Mouse (Mus musculus): ENCODE measurements around the gene Itpr2.

- TF ChIP-seq CTCF (IDR thresholded peaks at IDR 0.05; ENCODE audit: borderline replicate concordance, insufficient read depth, low read depth, low read length) (no peak), POLR2A (IDR thresholded peaks at IDR 0.05; ENCODE audit: borderline replicate concordance, insufficient read depth, low read length) (no peak)
Measured at GRCm38 (mm10) chr6:146222403-146223063, 279.5 kb downstream of the Itpr2 start.

Measured in cerebellum, adult 2 months (tissue).